Mouse (Mus musculus): ENCODE data around the gene Rbfox2.

DNA sequence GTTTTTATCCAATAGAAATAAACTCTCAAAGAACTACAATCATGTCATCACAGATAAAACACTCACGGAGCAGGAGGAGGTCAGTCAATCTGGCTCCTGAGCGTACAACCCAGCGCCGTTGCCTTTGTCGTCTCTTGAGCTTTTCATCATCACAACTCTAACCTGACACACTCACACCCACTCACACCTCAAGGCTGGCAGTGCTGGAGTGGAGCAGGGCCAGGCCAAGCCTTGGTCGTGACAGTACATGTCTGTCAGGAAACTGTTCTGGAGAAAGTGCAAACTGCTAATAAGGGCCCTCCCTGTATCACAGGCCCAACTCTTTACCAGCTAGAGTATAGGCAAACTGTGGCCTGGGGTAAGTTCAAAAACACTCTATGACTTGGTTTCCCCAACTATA is 90.1 kb downstream of the Rbfox2 start:
- no peak for TF ChIP-seq POLR2A (IDR thresholded peaks at IDR 0.05; ENCODE audit: low read depth, low read length)
- no peak for TF ChIP-seq CTCF (IDR thresholded peaks at IDR 0.05; ENCODE audit: extremely low read depth, insufficient read depth, insufficient read length, insufficient replicate concordance)
